Mouse (Mus musculus) urinary bladder, postnatal 4 days (tissue): ENCODE results near the gene Mael.

Experiments used
- DNase-seq, 2 experiments: peaks; one replicate each; pipeline ENCODE4 v3.0.0; 2021 to 2022; ENCODE audit warnings: low spot score in 2 of 2

The Mael gene

GRCm38 (mm10) chr1:166209371-166209770 is 29.2 kb downstream of the Mael start:
- no peak for DNase-seq

DNA sequence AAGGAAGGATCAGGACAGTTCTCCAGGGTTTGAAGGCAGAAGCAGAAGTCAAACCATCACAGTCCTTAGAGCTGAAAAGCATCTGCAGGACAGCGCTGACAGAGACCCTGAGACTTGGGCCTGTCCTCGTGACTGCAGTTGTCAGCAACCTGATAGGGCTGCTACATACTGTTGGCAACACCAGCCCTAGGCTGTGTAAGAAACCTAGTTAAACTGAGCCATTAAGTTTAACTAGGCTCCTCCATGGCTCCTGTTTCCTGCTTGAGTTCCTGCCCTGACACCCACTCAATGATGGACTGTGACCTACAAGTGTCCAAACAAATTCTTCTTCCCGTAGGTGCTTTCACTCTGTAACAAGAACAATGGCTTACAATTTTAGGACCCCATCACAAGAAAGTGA is 33.4 kb downstream of the Mael start:
- DNase-seq = no peak

DNA sequence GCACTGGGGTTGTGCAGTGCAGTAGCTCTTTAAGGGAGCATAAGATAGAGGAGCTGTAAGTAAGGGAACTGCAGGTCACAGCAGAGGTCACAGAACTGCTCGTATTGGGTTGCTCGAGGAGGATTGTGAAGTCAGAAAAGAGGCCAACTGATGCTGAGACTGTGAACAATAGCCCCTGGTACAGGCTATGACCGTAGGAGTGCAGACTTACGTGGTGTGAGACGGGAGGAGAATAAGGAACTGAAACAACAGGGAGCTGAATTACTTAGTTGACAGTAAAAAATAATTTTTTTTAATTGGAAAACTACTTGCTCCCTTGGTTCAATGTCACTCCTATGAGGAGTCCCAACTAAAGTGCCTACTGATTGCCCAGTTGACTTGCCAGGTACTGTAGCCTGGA is 34.4 kb downstream of the Mael start:
- DNase-seq = no peak

- DNase-seq = no peak
Observed at GRCm38 (mm10) chr1:166189821-166190220, 48.7 kb downstream of the Mael start.

GRCm38 (mm10) chr1:166185357-166185756 is 53.2 kb downstream of the Mael start:
- no peak for DNase-seq

- no peak for DNase-seq
Observed at GRCm38 (mm10) chr1:166184391-166185229, 53.9 kb downstream of the Mael start.

GRCm38 (mm10) chr1:166182952-166183627 is 55.5 kb downstream of the Mael start:
- no peak for DNase-seq

GRCm38 (mm10) chr1:166181510-166181909 is 57.0 kb downstream of the Mael start:
- DNase-seq = no peak

DNA sequence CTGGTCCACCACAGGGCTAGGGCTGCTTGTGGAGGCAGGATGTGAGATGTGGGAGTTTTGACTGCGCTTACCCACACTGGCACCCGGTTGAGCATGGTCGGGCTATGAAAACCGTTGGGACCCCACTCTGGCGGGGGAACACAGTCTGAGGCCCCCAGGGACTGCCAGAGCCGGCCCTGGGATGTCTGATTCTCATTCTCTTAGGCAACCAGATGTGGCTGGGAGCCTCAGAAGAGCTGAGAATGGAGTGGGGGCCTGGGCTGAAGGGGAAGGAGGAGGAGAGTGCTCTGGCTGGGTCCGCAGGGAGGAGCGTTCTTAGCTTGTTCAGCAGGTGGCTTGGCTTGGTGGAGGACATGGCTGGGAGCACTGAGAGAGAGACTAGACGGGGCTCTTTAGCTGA is 64.9 kb downstream of the Mael start:
- peak; percentile 9 to 52 for DNase-seq

DNA sequence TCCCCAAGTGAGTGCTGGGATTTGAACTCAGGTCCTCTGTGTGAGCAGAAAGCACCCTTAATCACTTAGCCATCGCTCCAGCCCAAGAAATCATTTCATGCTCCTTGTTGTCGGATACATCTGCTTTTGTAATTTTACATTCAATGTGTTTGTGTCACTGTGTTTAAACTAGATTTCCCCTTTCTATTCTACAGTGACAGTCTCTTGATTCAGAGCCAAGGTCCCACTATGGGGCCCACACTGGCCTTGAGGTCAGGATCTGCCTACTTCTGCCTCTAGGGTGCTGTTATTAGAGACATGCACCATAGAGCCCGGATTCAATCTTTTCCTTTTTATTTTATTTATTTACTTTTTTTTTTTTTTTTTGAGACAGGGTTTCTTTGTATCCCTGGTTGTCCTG is 65.6 kb downstream of the Mael start:
- DNase-seq = peak in 1 of 2 experiments; percentile 34

DNA sequence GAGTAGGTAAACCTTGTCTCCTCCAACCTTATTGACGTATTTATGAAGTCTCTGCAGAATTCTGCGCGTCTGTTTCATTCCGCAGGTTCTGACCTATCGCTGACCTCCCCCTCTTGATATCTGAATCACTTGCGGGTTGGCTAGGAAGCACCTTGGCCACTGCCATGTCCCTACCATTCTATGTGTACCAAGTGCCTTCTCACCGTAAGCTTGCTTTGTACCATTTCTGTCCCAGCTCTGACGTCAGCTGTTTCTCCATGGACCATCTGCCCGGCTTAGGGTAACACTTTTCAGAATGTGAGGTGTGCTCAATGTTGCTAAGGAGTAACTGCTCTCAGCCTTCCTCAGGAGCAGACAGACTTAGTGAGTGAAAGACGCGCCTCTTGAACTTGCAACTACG is 67.7 kb downstream of the Mael start:
- peak in 1 of 2 experiments; percentile 45 for DNase-seq

- peak in 1 of 2 experiments; percentile 26 for DNase-seq
Observed at GRCm38 (mm10) chr1:166169713-166170112, 68.8 kb downstream of the Mael start.

GRCm38 (mm10) chr1:166168017-166168416 is 70.5 kb downstream of the Mael start:
- DNase-seq = no peak

DNA sequence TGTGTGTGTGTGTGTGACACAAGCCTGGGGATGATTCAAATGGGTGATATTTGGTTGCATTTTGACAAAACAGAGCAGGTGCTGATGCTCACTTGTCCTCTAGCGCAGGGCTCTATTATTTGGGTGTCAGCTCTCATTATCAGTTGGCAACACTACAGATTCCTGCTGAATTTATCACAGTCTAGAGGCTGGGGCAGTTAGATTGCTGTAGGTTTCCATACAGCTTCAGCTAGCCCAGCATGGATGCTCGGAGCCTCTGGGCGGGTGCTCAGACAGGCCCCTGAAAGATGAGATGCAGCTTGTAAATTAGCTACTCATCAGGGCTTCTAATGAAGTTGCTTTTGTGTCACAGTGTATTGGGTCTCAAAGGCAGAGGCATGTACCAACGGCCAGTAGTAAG is 71.1 kb downstream of the Mael start:
- no peak for DNase-seq

DNA sequence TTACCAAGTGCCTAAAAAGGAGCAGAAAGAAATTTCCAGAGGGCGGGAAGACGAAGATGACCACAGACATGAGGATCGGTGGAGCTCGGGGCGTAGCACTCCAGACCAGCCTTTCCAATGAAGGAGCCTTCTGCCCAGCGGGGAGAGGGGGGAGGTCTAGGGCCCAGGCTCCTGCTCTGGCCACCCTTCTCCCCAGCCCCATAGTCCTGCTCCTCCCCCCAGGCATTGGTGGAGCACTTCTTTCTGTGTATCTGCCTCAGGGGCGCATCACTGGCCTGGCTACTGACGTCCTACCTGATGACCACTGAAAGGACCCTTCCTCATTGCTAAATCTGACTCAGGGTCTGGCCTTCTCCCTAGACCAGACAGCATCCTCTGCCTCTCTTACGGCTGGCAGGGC is 73.4 kb downstream of the Mael start:
- peak in 1 of 2 experiments; percentile 55 for DNase-seq

DNA sequence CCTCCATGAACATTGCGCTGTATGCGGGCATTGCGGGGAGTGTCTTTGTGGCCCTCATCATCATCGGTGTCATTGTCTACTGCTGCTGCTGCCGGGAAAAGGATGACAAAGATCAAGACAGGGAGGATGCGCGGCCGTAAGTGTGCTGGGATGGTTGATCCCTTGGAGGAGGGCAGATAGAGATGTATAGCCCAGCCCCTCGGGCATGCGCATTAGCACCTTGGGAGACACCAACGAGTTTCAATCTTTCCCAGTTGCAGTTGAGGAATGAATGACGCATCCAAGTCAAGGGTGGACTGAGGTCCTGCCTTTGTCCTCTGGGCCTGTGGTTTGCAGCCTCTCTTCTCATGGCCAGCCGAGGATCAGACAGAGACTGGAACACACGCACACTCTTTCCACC is 74.0 kb downstream of the Mael start:
- DNase-seq = peak in 1 of 2 experiments; percentile 35

GRCm38 (mm10) chr1:166160569-166161445 is 77.7 kb downstream of the Mael start:
- DNase-seq = peak; percentile 37 to 82

GRCm38 (mm10) chr1:166160111-166160510 is 78.4 kb downstream of the Mael start:
- no peak for DNase-seq

DNA sequence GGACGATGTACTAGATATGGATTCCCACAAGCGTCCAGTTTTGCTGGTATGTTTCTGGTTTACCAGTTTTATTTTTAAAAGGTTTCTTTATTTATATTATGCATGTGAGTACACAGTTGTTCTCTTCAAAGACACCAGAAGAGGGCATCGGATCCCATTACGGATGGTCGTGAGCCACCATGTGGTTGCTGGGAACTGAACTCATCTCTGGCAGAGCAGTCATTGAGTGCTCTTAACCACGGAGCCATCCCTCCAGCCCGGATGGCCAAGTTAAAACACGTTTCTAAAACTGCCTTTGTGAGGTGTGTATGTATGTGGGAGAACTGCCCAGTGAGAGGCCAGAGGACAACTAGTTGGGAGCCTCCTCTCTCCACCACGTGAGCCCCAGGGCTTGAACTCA is 79.9 kb downstream of the Mael start:
- no peak for DNase-seq

- no peak for DNase-seq
Observed at GRCm38 (mm10) chr1:166157712-166158111, 80.8 kb downstream of the Mael start.

DNA sequence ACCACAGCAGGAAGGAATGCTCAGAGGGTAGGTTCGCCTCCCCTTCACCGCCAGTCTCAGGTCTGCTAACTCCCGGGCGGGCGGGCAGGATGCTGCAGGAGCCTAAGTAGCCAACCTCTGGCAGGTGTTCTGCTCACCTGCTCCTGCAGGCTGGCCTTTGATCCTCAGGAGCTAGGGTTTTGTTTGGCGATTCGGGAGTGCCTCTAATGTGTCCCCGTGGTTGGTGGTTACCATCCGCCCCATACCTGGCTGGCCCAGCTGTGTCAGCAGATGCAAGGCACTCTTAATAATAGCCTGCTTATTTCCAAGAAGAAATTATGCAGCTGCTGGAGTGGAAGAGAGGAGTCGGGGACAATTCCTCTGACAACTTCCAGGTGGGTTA is 83.4 kb downstream of the Mael start:
- no peak for DNase-seq
